Mouse (Mus musculus) thymus, adult 18-20 months (tissue): ENCODE measurements around the gene Ccdc85a.
"Not testable (repeated sequence)": the region's sequence is repeated elsewhere in the genome, so short reads cannot be mapped to it uniquely, and the experiment has no call there.

Source experiments
- DNase-seq, 2 experiments: peaks; one replicate each; pipeline ENCODE4 v3.0.0; 2022; ENCODE audit warnings: mixed read lengths in 2 of 2

Ccdc85a gene

GRCm38 (mm10) chr11:28422451-28423231, 161.5 kb downstream of the Ccdc85a start:
- no peak for DNase-seq

GRCm38 (mm10) chr11:28415841-28416240, 168.3 kb downstream of the Ccdc85a start:
- no peak for DNase-seq

GRCm38 (mm10) chr11:28409880-28410279, 174.2 kb downstream of the Ccdc85a start:
- not testable (repeated sequence) for DNase-seq

GRCm38 (mm10) chr11:28397166-28397565, 187.0 kb downstream of the Ccdc85a start:
- DNase-seq, result no peak

- no peak for DNase-seq
Measured at GRCm38 (mm10) chr11:28375891-28376290, 208.2 kb downstream of the Ccdc85a start.

- DNase-seq, result no peak
Measured at GRCm38 (mm10) chr11:28374636-28375035, 209.5 kb downstream of the Ccdc85a start.

GRCm38 (mm10) chr11:28371381-28371780, 212.7 kb downstream of the Ccdc85a start:
- DNase-seq, result not testable (repeated sequence)

GRCm38 (mm10) chr11:28365929-28366244, 218.2 kb downstream of the Ccdc85a start:
- no peak for DNase-seq

GRCm38 (mm10) chr11:28365209-28365928, 218.8 kb downstream of the Ccdc85a start:
- DNase-seq, result peak; percentile 33 to 47

- DNase-seq, result no peak
Measured at GRCm38 (mm10) chr11:28343465-28343864, 240.7 kb downstream of the Ccdc85a start.

- DNase-seq, result no peak
Measured at GRCm38 (mm10) chr11:28341887-28342286, 242.2 kb downstream of the Ccdc85a start.

- not testable (repeated sequence) for DNase-seq
Measured at GRCm38 (mm10) chr11:28339224-28340150, 244.6 kb downstream of the Ccdc85a start, which contains the start of gene Gm6685. Gene Gm6685, minus strand, starts transcription at chr11:28339867.
